Mouse (Mus musculus) stomach, embryonic 14.5 days (tissue): ENCODE measurements around the gene Opn1sw. TPM values are rescaled to one million over a fixed set of nuclear protein-coding genes. Genes with fewer than 3 reads are reported as not detected.

Experiments
- ATAC-seq: fragments of 200-750 bp; cut with Nextera tagmentation; 2 replicates; pipeline ENCODE4 v1.8.0; 2017; ENCODE audit warnings: low read depth, moderate TSS enrichment; ENCODE audit not compliant: insufficient number of reproducible peaks, insufficient read depth, low FRiP score
- H3K27ac ChIP-seq: fragments of 300-500 bp; sonication (generic); 2 replicates; pipeline ENCODE4 v1.5.1; 2014; ENCODE audit warnings: mild to moderate bottlenecking, low read length, moderate library complexity, mixed read lengths
- H3K27me3 ChIP-seq: fragments of 300-500 bp; sonication (generic); 2 replicates; pipeline ENCODE4 v1.6.1; 2014; ENCODE audit warnings: low read length, control low read depth, mixed read lengths; ENCODE audit not compliant: control insufficient read depth, insufficient read depth
- H3K36me3 ChIP-seq: fragments of 300-500 bp; sonication (generic); 2 replicates; pipeline ENCODE4 v1.6.1; 2014; ENCODE audit warnings: mild to moderate bottlenecking, control low read depth, low read length, moderate library complexity, mixed read lengths; ENCODE audit not compliant: control insufficient read depth, insufficient read depth
- H3K4me1 ChIP-seq: fragments of 300-500 bp; sonication (generic); 2 replicates; pipeline ENCODE4 v1.6.1; 2014; ENCODE audit warnings: low read length, control low read depth, mixed read lengths; ENCODE audit not compliant: control insufficient read depth, insufficient read depth
- H3K4me2 ChIP-seq: fragments of 300-500 bp; sonication (generic); replicated peaks from 2 replicates; pipeline ENCODE4 v1.6.1; 2014; ENCODE audit warnings: low read depth, low read length, control low read depth
- H3K4me3 ChIP-seq: fragments of 300-500 bp; sonication (generic); 2 replicates; pipeline ENCODE4 v1.5.1; 2014; ENCODE audit warnings: low read depth, low read length, control low read depth
- H3K9ac ChIP-seq: fragments of 300-500 bp; sonication (generic); replicated peaks from 2 replicates; pipeline ENCODE4 v1.6.1; 2014; ENCODE audit warnings: low read depth, mild to moderate bottlenecking, control low read depth, low read length, moderate library complexity, mixed read lengths
- H3K9me3 ChIP-seq: fragments of 300-500 bp; sonication (generic); 2 replicates; pipeline ENCODE4 v1.6.1; 2016; ENCODE audit warnings: low read depth, low read length, control low read depth; ENCODE audit not compliant: control insufficient read depth
- WGBS: fragments of 180-500 bp; shearing (Covaris S2); extraction: QIAGEN DNeasy Blood & Tissue Kit; methylation state at CpG from one replicate; pipeline ENCODE4 v1.1.7; 2014; 5-methylcytosine and 5-hydroxymethylcytosine counted together
- polyA plus RNA-seq: library from polyadenylated mRNA; unstranded; fragments of >200 nt; fragmentation: Nextera tagmentation; extraction: Ambion mirVana; gene quantifications from 2 replicates; pipeline ENCODE4 v1.2.1, GENCODE M21; 2014

The Opn1sw gene
- polyA plus RNA-seq, result 1.3 and 1.5 TPM in 2 replicates

DNA sequence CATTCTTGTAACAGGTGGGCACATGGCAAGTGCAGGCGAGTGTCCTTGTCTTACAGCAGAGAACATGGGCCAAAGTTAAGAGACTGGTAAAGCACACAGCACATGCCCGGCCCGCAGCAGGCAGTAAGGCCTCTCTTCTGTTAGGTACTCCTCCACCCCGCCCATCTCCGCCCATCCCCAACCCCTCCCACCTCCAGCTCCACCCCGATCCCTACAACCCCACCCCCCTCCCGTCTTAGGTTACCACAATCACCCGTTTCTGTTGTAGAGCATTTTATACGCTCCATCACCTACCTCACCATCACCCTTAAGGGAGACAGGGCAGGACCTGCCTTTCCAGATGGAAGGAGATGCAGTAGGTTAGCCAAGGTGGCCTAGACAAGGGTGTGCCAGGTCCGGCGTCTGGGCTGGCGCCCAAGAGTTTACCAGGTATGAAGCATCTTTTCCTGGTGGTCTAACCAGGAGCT, at the start of gene Opn1sw:
TSS of gene Opn1sw (minus strand) at position 417 of the 467 bp plus-strand sequence.
- no peaks in the 10 kb centered on the region for H3K4me1 ChIP-seq
- peak; percentile 69; the same call in 1 of the 2 replicates for ATAC-seq
- no peaks in the 10 kb centered on the region for H3K9me3 ChIP-seq
- WGBS, result 1% methylated on average over 12 of the region's 12 CpGs
- peak within 1 kb of the TSS; percentile 34 for H3K4me3 ChIP-seq
- H3K36me3 ChIP-seq, result no peaks in the 10 kb centered on the region
- H3K27ac ChIP-seq, result peak within 1 kb of the TSS; percentile 64; the same call in 1 of the 2 replicates
- H3K9ac ChIP-seq, result no peak within 1 kb of the TSS; the same call in 1 of the 2 replicates
- no peaks in the 10 kb centered on the region for H3K27me3 ChIP-seq
- peak within 1 kb of the TSS; percentile 43 for H3K4me2 ChIP-seq

DNA sequence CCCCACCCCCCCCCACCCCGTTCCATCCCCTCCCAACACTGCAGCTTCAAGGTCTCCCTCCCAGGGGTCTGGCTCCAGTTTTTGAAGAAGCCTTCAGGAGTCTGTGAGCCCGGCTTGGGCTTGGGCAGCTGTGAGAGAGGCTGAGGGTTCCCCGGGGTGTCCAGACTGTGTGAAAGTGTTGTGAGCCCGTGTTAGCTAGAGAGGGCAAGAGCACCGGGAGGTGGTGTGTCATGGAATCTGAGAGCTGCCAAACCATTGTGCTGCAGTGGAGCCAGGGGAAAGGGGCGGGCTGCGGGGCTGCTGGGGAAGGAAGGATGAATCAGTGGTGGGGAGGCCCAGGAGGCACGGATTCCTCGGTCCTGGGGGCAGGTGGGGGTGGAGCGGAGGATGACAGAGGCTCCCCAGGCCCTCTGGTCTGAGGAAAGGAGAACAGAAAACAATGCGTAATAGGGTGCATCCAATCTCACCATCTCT, 48.2 kb upstream of the Opn1sw start:
- Histone ChIP-seq H3K4me2 (peak overlapping the region; percentile 75), H3K4me1 (peaks cover 18% of the 10 kb centered on the region; the same call in 1 of the 2 replicates), H3K4me3 (peak overlapping the region; percentile 73), H3K9me3 (no peaks in the 10 kb centered on the region), H3K9ac (no peak overlapping the region), H3K27ac (peak overlapping the region; percentile 95), H3K27me3 (peaks cover 3% of the 10 kb centered on the region; the same call in 1 of the 2 replicates), H3K36me3 (peaks cover 22% of the 10 kb centered on the region)
- ATAC-seq, result no peak
- 7% methylated on average over 11 of the region's 11 CpGs for WGBS

DNA sequence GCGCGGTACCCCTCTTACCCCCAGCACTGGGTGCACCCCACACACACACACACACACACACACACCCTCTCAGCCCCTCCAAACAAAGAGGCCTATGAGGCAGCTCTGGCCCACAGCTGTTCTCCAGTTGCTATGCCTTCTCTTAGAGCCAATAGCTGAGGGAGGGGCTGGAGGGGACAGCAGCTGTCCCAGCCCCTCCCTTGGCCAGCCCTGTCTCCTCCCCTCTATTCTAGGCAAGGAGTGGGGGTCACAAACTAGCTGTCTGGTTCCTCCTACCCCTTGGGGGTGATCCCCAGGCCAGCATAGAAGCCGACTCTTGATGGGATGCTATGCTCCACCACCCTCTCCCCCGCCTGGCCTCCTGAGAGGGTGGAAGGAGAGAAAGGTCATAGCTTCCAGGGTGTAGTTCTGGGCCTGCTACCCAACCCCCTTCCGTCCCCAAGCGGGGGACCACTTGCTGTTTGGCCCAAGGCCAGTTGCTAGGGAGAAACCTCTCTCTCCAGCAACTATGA, 47.7 kb upstream of the Opn1sw start:
- Histone ChIP-seq H3K4me2 (peak overlapping the region; percentile 75), H3K9me3 (no peaks in the 10 kb centered on the region), H3K4me1 (peaks cover 18% of the 10 kb centered on the region; the same call in 1 of the 2 replicates), H3K9ac (0 out of 2 replicates have a peak overlapping the region, but pooled peaks have one; percentile 40), H3K27ac (peak overlapping the region; percentile 95), H3K4me3 (peak overlapping the region; percentile 73), H3K27me3 (peaks cover 3% of the 10 kb centered on the region; the same call in 1 of the 2 replicates), H3K36me3 (peaks cover 19% of the 10 kb centered on the region)
- peak; percentile 48; the same call in 1 of the 2 replicates for ATAC-seq
- 10% methylated on average over 5 of the region's 6 CpGs for WGBS

DNA sequence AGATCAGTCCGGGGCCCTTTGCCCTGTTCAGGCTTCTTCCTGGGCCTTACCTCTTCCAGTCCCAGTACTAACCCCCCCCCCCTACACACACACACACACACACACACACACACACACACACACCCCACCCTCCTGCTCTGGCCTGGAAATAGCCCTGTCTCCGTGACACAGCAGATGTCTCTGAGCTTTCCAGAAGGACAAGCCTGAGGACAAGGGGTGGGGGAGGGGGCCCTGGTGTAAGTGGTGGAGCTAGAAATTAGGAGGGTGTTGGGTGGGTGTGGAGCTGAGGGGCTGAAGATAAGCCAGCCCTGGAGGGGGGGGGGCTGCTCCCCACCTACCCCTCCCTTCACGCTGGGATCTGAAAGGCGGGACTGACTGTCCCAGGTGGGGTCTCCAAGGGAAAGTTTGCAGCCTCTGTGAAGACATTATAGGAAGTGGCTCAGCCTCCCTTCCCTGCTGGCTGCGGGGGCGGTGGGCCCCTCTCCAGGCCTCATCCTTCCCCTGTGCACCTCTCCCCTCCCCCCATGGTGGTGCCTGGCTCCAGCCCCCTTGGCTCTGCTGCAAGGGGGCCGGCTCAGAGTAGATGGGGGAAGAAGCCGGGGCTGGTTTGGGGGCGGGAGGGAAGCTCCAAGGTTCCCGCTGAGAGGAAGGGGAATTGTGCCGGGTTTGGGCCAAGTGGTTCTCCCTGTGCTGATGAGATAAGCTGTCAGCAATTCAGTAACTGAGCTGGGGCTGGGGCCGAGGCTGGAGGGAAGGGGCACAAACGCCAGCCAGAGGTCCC, 46.8 kb upstream of the Opn1sw start:
- H3K27me3 ChIP-seq, result peaks cover 3% of the 10 kb centered on the region; the same call in 1 of the 2 replicates
- peaks cover 18% of the 10 kb centered on the region; the same call in 1 of the 2 replicates for H3K4me1 ChIP-seq
- H3K4me3 ChIP-seq, result peak overlapping the region; percentile 73
- peaks cover 14% of the 10 kb centered on the region for H3K36me3 ChIP-seq
- no peaks in the 10 kb centered on the region for H3K9me3 ChIP-seq
- peak overlapping the region; percentile 95 for H3K27ac ChIP-seq
- peak overlapping the region; percentile 40; the same call in 1 of the 2 replicates for H3K9ac ChIP-seq
- peak; percentile 73 for ATAC-seq
- WGBS, result 4% methylated on average over 13 of the region's 13 CpGs
- H3K4me2 ChIP-seq, result peak overlapping the region; percentile 75

DNA sequence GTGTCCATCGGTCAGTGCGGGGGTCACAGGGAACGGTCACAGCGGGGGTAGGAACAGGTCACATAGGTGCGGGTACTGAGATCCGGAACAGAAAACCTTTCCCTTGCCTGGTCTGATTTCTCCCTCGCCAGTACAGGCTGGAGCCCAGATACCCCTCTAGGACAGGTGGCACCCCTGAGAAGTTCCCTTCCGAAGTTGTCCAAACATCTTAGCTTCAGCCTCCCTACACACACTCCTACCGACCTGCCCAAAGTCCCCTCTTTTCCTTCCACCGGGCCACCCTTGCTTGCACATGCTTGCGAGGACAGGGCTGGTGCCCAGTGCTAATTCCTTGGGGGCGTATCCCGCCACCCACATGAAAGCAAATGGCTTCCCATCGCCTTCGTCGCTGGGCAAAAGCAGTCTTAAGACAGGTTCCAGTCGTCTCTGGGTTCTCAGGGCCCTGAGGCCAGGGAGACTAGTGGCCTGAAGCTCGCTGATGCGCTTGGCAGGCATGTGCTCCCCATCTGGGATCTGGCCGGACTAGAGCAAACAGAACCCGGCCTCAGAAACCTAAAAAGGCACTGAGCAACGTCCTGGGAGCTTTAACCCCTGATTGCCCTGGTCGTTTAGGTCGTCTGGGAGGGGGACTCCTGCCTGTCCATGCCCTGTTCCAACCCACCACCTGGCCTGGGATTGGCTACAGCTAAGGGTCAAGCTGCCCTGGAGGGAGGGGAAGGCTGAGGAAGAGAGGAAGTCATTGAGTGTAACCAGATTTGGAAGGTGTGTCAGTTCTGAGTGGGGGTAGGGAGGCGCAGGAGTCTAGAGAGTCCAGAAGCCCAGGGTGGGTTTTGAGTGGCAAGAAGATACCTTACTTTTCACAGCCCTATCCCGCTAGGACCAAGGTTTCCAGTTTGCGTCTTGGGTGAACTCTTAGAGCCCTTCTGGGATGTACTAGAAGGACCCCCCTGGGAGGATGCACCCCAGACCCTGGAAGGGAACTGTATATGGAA, 45.8 kb upstream of the Opn1sw start:
- Histone ChIP-seq H3K4me3 (peak overlapping the region; percentile 73), H3K4me1 (peaks cover 18% of the 10 kb centered on the region; the same call in 1 of the 2 replicates), H3K36me3 (peaks cover 7% of the 10 kb centered on the region; the same call in 1 of the 2 replicates), H3K4me2 (peak overlapping the region; percentile 75), H3K27ac (peak overlapping the region; percentile 95), H3K27me3 (peaks cover 3% of the 10 kb centered on the region; the same call in 1 of the 2 replicates), H3K9me3 (no peaks in the 10 kb centered on the region), H3K9ac (peak overlapping the region; percentile 71)
- 4% methylated on average over 27 of the region's 27 CpGs for WGBS
- ATAC-seq, result no peak

DNA sequence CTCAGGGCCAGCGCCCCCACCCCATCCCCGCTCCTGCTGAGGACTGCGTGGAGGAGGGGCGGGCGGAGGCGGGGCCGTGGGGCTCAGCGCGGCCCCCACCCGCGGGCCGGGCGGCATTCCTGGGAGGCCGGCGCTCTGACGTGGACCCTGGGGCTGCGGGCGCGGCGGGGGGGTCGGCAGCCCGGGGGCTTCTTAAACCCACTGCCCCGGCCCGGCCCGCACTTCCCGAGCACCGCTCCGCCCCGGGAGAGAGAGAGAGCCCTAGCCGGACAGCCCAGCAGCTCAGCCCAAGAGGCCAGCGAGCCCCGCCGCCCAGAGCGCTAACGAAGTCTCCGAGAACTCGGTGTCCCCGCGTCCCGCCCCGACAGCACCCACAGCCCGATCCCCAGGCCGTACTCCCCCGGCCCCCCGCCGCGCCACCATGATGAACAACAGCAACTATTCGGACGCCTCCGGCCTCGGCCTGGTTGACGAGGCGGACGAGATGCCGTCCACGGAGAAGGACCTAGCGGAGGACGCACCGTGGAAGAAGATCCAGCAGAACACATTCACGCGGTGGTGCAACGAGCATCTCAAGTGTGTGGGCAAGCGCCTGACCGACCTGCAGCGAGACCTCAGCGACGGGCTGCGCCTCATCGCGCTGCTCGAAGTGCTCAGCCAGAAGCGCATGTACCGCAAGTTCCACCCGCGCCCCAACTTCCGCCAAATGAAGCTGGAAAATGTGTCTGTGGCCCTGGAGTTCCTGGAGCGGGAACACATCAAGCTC, 45.0 kb upstream of the Opn1sw start, which contains the start of gene Flnc:
TSS of gene Flnc (plus strand) at position 219 of the 766 bp plus-strand sequence.
- H3K27me3 ChIP-seq, result peaks cover 3% of the 10 kb centered on the region; the same call in 1 of the 2 replicates
- H3K36me3 ChIP-seq, result no peaks in the 10 kb centered on the region
- H3K9ac ChIP-seq, result peak within 1 kb of the TSS; percentile 71
- WGBS, result 1% methylated on average over 69 of the region's 77 CpGs
- ATAC-seq, result peak; percentile 40
- peak within 1 kb of the TSS; percentile 95 for H3K27ac ChIP-seq
- H3K4me1 ChIP-seq, result peaks cover 18% of the 10 kb centered on the region; the same call in 1 of the 2 replicates
- no peaks in the 10 kb centered on the region for H3K9me3 ChIP-seq
- H3K4me3 ChIP-seq, result peak within 1 kb of the TSS; percentile 73
- peak within 1 kb of the TSS; percentile 75 for H3K4me2 ChIP-seq

DNA sequence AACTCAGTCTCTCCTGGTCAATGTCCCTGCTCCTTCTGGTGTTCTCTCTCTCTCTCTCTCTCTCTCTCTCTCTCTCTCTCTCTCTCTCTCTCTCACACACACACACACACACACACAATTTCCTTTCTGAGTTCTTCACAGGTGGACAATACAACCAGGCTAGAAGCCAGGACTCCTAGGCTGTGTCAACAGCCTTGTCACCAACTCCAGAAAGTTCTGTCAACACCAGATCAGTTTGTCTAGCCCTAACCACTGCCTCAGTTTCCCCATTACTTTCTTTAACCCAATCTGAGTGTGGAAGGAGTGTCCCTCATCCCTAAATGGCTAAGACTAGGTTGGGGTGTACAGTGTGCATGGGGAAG, 44.4 kb upstream of the Opn1sw start:
- Histone ChIP-seq H3K27me3 (peaks cover 3% of the 10 kb centered on the region; the same call in 1 of the 2 replicates), H3K9ac (no peak overlapping the region; the same call in 1 of the 2 replicates), H3K27ac (no peak overlapping the region; the same call in 1 of the 2 replicates), H3K4me2 (peak overlapping the region; percentile 75), H3K4me1 (peaks cover 18% of the 10 kb centered on the region; the same call in 1 of the 2 replicates), H3K9me3 (no peaks in the 10 kb centered on the region), H3K4me3 (peak overlapping the region; percentile 73), H3K36me3 (no peaks in the 10 kb centered on the region)
- no peak for ATAC-seq
